Mouse (Mus musculus): ENCODE measurements around the gene Spcs1. TPM values are rescaled to one million over a fixed set of nuclear protein-coding genes. Genes with fewer than 3 reads are reported as not detected.
A peak's percentile ranks its signal among the peaks of the same experiment; 100 is the strongest.

The Spcs1 gene
- total and polyA plus RNA-seq, 2 experiments from 2014 or later, result 226 to 426 TPM

DNA sequence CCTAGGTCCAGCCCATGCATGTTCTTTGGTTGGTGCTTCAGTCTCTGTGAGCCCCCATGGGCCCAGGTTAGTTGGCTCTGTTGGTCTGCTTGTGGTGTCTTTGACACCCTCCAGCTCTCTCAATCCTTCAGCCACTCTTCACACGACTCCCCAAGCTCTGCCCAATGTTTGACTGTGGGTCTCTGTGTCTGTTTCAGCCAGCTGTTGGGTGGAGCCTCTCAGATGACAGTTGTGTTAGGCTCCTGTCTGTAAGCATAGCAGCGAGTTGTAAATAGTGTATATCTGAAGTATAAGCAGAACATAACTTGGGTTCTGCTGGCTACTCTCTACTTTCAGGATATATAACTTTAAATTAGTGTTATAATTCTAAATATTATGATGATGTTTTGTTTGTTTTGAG, 43.0 kb downstream of the Spcs1 start:
- Histone ChIP-seq H3K27me3 (ENCODE audit: insufficient read depth, low read length) (no peaks in the 10 kb centered on the region), H3K4me3 (ENCODE audit: low read length) (no peak overlapping the region), H3K27ac (no peak overlapping the region), H3K9ac (replicated peaks; ENCODE audit: low read length) (no peak overlapping the region), H3K9me3 (ENCODE audit: low read length) (no peaks in the 10 kb centered on the region), H3K4me1 (ENCODE audit: insufficient read depth, low read length) (no peaks in the 10 kb centered on the region), H3K4me2 (ENCODE audit: low read depth, low read length) (no peak overlapping the region), H3K36me3 (ENCODE audit: insufficient read depth, low read length) (peaks cover 10% of the 10 kb centered on the region; the same call in 1 of the 2 replicates)
- ATAC-seq (no peak), DNase-seq (ENCODE audit: low spot score) (no peak)
- no peak for TF ChIP-seq CTCF (IDR thresholded peaks at IDR 0.05; ENCODE audit: low read depth)
- WGBS, result 83% methylated on average over 2 of the region's 2 CpGs

DNA sequence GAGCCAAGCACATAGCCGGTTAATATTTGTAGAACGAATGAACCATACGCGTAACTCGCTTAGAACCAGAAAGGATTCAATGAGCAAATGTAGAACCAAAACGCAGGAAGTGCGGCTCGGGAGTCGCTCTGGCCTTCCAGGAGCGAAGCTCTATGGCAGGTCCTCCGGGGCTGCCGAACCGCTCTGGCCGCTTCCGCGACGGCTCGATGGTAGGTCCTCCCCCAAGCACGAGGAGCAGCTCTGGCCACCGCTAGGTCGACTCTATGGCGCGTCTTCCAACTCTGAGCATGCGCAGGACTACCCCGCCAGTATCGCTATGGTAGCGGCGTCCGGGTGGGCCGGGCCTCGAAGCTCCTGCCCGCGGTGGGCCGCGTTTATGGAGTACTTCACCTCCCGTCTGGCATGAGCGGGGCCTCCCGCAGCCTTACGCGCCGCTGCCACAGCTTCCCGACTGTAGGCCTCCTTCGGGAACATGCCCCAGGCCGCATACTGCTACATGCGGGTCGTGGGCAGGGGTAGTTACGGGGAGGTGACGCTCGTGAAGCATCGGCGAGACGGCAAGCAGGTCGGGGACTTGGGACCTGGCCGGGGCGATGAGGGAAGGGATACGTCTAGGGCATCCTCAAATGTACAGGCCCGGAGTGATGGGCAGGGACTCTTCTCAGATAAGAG, 50.2 kb downstream of the Spcs1 start, which contains the start of gene Nek4:
Gene Nek4, plus strand, starts transcription at position 224 of the 672 bp plus-strand sequence.
- peak within 1 kb of the TSS; percentile 79 for H3K27ac ChIP-seq
- H3K27me3 ChIP-seq (ENCODE audit: insufficient read depth, low read length), result no peaks in the 10 kb centered on the region
- H3K36me3 ChIP-seq (ENCODE audit: insufficient read depth, low read length), result no peaks in the 10 kb centered on the region
- peak; percentile 58 for TF ChIP-seq CTCF (IDR thresholded peaks at IDR 0.05; ENCODE audit: low read depth)
- no peaks in the 10 kb centered on the region for H3K9me3 ChIP-seq (ENCODE audit: low read length)
- peak within 1 kb of the TSS; percentile 80 for H3K4me2 ChIP-seq (ENCODE audit: low read depth, low read length)
- ATAC-seq (peak; percentile 100), DNase-seq (ENCODE audit: low spot score) (peak; percentile 99)
- WGBS, result under 1% methylated on average over 57 of the region's 57 CpGs
- peak within 1 kb of the TSS; percentile 80 for H3K9ac ChIP-seq (replicated peaks; ENCODE audit: low read length)
- H3K4me3 ChIP-seq (ENCODE audit: low read length), result peak within 1 kb of the TSS; percentile 83
- H3K4me1 ChIP-seq (ENCODE audit: insufficient read depth, low read length), result peaks cover 3% of the 10 kb centered on the region; the same call in 1 of the 2 replicates

DNA sequence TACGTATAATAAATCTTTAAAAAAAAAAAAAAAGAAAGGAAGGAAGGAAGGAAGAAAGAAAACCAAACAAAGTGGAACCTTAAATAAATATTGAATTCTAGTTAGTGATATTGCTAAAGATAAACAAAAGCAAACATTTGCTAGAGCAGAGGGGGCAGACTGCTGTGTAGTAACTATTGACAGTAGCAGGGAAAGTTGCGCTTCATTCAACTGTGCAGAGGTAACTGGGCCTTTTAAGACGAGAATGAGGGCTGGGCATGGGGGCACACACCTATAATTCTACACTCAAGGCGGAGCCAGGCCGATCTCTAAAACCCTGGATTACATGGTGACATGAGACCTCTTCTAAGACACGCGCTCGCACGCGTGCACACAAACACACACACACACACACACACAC, 51.5 kb downstream of the Spcs1 start:
- TF ChIP-seq CTCF (IDR thresholded peaks at IDR 0.05; ENCODE audit: low read depth), result no peak
- Histone ChIP-seq H3K4me3 (ENCODE audit: low read length) (no peak overlapping the region), H3K4me2 (ENCODE audit: low read depth, low read length) (no peak overlapping the region), H3K9ac (replicated peaks; ENCODE audit: low read length) (no peak overlapping the region), H3K9me3 (ENCODE audit: low read length) (no peaks in the 10 kb centered on the region), H3K27me3 (ENCODE audit: insufficient read depth, low read length) (no peaks in the 10 kb centered on the region), H3K27ac (no peak overlapping the region), H3K4me1 (ENCODE audit: insufficient read depth, low read length) (peaks cover 3% of the 10 kb centered on the region; the same call in 1 of the 2 replicates), H3K36me3 (ENCODE audit: insufficient read depth, low read length) (no peaks in the 10 kb centered on the region)
- DNase-seq (ENCODE audit: low spot score) (no peak), ATAC-seq (no peak)
- WGBS, result 97% methylated on average over 10 of the region's 10 CpGs

Other genes starting within 250 kb of the Spcs1 start
- 14.6 and 15.2 TPM in 2 replicates for gene Tmem110, start 176.1 kb downstream of the Spcs1 start, total RNA-seq (2014; rRNA removed)
- gene Tmem110, start 176.1 kb downstream of the Spcs1 start, polyA plus RNA-seq (2015; fragmentation: Nextera tagmentation; extraction: Ambion mirVana), result 12.8 and 14.6 TPM in 2 replicates
- gene Mustn1, start 122.5 kb downstream of the Spcs1 start, total RNA-seq (2014; rRNA removed), result 1.1 and 3.2 TPM in 2 replicates
- gene Mustn1, start 122.5 kb downstream of the Spcs1 start, polyA plus RNA-seq (2015; fragmentation: Nextera tagmentation; extraction: Ambion mirVana), result 1.2 and 1.9 TPM in 2 replicates
- gene Itih4, start 115.2 kb downstream of the Spcs1 start, total RNA-seq (2014; rRNA removed), result 0.05 and 0.07 TPM in 2 replicates
- gene Itih4, start 115.2 kb downstream of the Spcs1 start, polyA plus RNA-seq (2015; fragmentation: Nextera tagmentation; extraction: Ambion mirVana), result not detected in 2 replicates
- 8.6 and 14.1 TPM in 2 replicates for gene Itih3, start 77.9 kb downstream of the Spcs1 start, total RNA-seq (2014; rRNA removed)
- 8.2 and 10.1 TPM in 2 replicates for gene Itih3, start 77.9 kb downstream of the Spcs1 start, polyA plus RNA-seq (2015; fragmentation: Nextera tagmentation; extraction: Ambion mirVana)
- gene Itih1, start 58.4 kb downstream of the Spcs1 start, total RNA-seq (2014; rRNA removed), result not detected in 2 replicates
- not detected in 2 replicates for gene Itih1, start 58.4 kb downstream of the Spcs1 start, polyA plus RNA-seq (2015; fragmentation: Nextera tagmentation; extraction: Ambion mirVana)
- 8.4 and 13.3 TPM in 2 replicates for gene Nek4, start 50.3 kb downstream of the Spcs1 start, total RNA-seq (2014; rRNA removed)
- 11.8 and 12.8 TPM in 2 replicates for gene Nek4, start 50.3 kb downstream of the Spcs1 start, polyA plus RNA-seq (2015; fragmentation: Nextera tagmentation; extraction: Ambion mirVana)
- 34.2 and 42.1 TPM in 2 replicates for gene Glt8d1, start 272 bp downstream of the Spcs1 start, total RNA-seq (2014; rRNA removed)
- gene Glt8d1, start 272 bp downstream of the Spcs1 start, polyA plus RNA-seq (2015; fragmentation: Nextera tagmentation; extraction: Ambion mirVana), result 43.2 and 47.3 TPM in 2 replicates
- 43.2 and 43.4 TPM in 2 replicates for gene Pbrm1, start 17.5 kb upstream of the Spcs1 start, total RNA-seq (2014; rRNA removed)
- 80.2 and 83.8 TPM in 2 replicates for gene Pbrm1, start 17.5 kb upstream of the Spcs1 start, polyA plus RNA-seq (2015; fragmentation: Nextera tagmentation; extraction: Ambion mirVana)
- gene Gnl3, start 17.5 kb upstream of the Spcs1 start, total RNA-seq (2014; rRNA removed), result 26.6 and 28.4 TPM in 2 replicates
- 63.9 and 66.3 TPM in 2 replicates for gene Gnl3, start 17.5 kb upstream of the Spcs1 start, polyA plus RNA-seq (2015; fragmentation: Nextera tagmentation; extraction: Ambion mirVana)
- gene Smim4, start 127.3 kb upstream of the Spcs1 start, total RNA-seq (2014; rRNA removed), result 0.93 and 5.0 TPM in 2 replicates
- 59.5 and 64.8 TPM in 2 replicates for gene Smim4, start 127.3 kb upstream of the Spcs1 start, polyA plus RNA-seq (2015; fragmentation: Nextera tagmentation; extraction: Ambion mirVana)
- gene Nt5dc2, start 129.4 kb upstream of the Spcs1 start, total RNA-seq (2014; rRNA removed), result 209 and 236 TPM in 2 replicates
- 203 and 204 TPM in 2 replicates for gene Nt5dc2, start 129.4 kb upstream of the Spcs1 start, polyA plus RNA-seq (2015; fragmentation: Nextera tagmentation; extraction: Ambion mirVana)
- gene Stab1, start 167.0 kb upstream of the Spcs1 start, total RNA-seq (2014; rRNA removed), result 31.2 and 35.4 TPM in 2 replicates
- gene Stab1, start 167.0 kb upstream of the Spcs1 start, polyA plus RNA-seq (2015; fragmentation: Nextera tagmentation; extraction: Ambion mirVana), result 10.5 and 11.5 TPM in 2 replicates
- gene Tnnc1, start 206.6 kb upstream of the Spcs1 start, total RNA-seq (2014; rRNA removed), result 0.68 and 1.6 TPM in 2 replicates
- gene Tnnc1, start 206.6 kb upstream of the Spcs1 start, polyA plus RNA-seq (2015; fragmentation: Nextera tagmentation; extraction: Ambion mirVana), result 2.9 and 3.0 TPM in 2 replicates
- gene Nisch, start 215.3 kb upstream of the Spcs1 start, total RNA-seq (2014; rRNA removed), result 281 and 419 TPM in 2 replicates
- 234 and 243 TPM in 2 replicates for gene Nisch, start 215.3 kb upstream of the Spcs1 start, polyA plus RNA-seq (2015; fragmentation: Nextera tagmentation; extraction: Ambion mirVana)
- 2.9 and 4.9 TPM in 2 replicates for gene Sema3g, start 216.2 kb upstream of the Spcs1 start, total RNA-seq (2014; rRNA removed)
- gene Sema3g, start 216.2 kb upstream of the Spcs1 start, polyA plus RNA-seq (2015; fragmentation: Nextera tagmentation; extraction: Ambion mirVana), result 0.33 and 0.38 TPM in 2 replicates
- gene Phf7, start 249.6 kb upstream of the Spcs1 start, total RNA-seq (2014; rRNA removed), result 4.1 and 5.3 TPM in 2 replicates
- 8.8 and 11.0 TPM in 2 replicates for gene Phf7, start 249.6 kb upstream of the Spcs1 start, polyA plus RNA-seq (2015; fragmentation: Nextera tagmentation; extraction: Ambion mirVana)
- gene Bap1, start 249.8 kb upstream of the Spcs1 start, total RNA-seq (2014; rRNA removed), result 119 and 136 TPM in 2 replicates
- 101 and 104 TPM in 2 replicates for gene Bap1, start 249.8 kb upstream of the Spcs1 start, polyA plus RNA-seq (2015; fragmentation: Nextera tagmentation; extraction: Ambion mirVana)

All from hindbrain, postnatal 0 days (tissue).